Mouse (Mus musculus) adrenal gland (tissue): ENCODE results near the gene Gm11627.

Experiments
- intact Hi-C: fragments of 180-260 bp; cut with DNase I; formaldehyde crosslinking; loops from one replicate; pipeline ENCODE4 v1.15.1; 2025

The Gm11627 gene

GRCm38 (mm10) chr11:102603496-102603850, 24.2 kb upstream of the Gm11627 start:
- intact Hi-C loops = no loop called here

- intact Hi-C loops = no loop called here
Measured at GRCm38 (mm10) chr11:102602816-102603495, 23.7 kb upstream of the Gm11627 start.

GRCm38 (mm10) chr11:102599912-102600311, 20.7 kb upstream of the Gm11627 start:
- intact Hi-C loops = no loop called here

GRCm38 (mm10) chr11:102595341-102595820, 16.1 kb upstream of the Gm11627 start:
- intact Hi-C loops = no loop called here

- intact Hi-C loops = no loop called here
Measured at GRCm38 (mm10) chr11:102587554-102587953, 8.3 kb upstream of the Gm11627 start.

- intact Hi-C loops = no loop called here
Measured at GRCm38 (mm10) chr11:102586445-102587130, 7.3 kb upstream of the Gm11627 start.

- intact Hi-C loops = no loop called here
Measured at GRCm38 (mm10) chr11:102582736-102583135, 3.5 kb upstream of the Gm11627 start.

GRCm38 (mm10) chr11:102582016-102582610, 2.9 kb upstream of the Gm11627 start:
- intact Hi-C loops = no loop called here

- intact Hi-C loops = no loop called here
Measured at GRCm38 (mm10) chr11:102581281-102582015, 2.2 kb upstream of the Gm11627 start.

GRCm38 (mm10) chr11:102580034-102580330, 721 bp upstream of the Gm11627 start:
- intact Hi-C loops = no loop called here

GRCm38 (mm10) chr11:102578341-102579118, 731 bp downstream of the Gm11627 start:
- intact Hi-C loops = no loop called here

- intact Hi-C loops = no loop called here
Measured at GRCm38 (mm10) chr11:102576050-102576754, 3.1 kb downstream of the Gm11627 start.

GRCm38 (mm10) chr11:102575034-102575433, 4.2 kb downstream of the Gm11627 start:
- intact Hi-C loops = no loop called here

- intact Hi-C loops = loop anchor here (2.0 kb wide), 2 partner anchors 78 to 86 kb away; no protein-coding TSS in a partner anchor
Measured at GRCm38 (mm10) chr11:102572866-102573663, 6.2 kb downstream of the Gm11627 start.

GRCm38 (mm10) chr11:102568756-102569377, 10.4 kb downstream of the Gm11627 start:
- intact Hi-C loops = no loop called here

GRCm38 (mm10) chr11:102568191-102568590, 11.1 kb downstream of the Gm11627 start:
- intact Hi-C loops = no loop called here

- intact Hi-C loops = no loop called here
Measured at GRCm38 (mm10) chr11:102567723-102568122, 11.5 kb downstream of the Gm11627 start.

GRCm38 (mm10) chr11:102567157-102567556, 12.1 kb downstream of the Gm11627 start:
- intact Hi-C loops = no loop called here

GRCm38 (mm10) chr11:102566290-102566689, 13.0 kb downstream of the Gm11627 start:
- intact Hi-C loops = no loop called here
